ENCODE assay signal across 15 mouse cellular contexts in the genomic region with DNA sequence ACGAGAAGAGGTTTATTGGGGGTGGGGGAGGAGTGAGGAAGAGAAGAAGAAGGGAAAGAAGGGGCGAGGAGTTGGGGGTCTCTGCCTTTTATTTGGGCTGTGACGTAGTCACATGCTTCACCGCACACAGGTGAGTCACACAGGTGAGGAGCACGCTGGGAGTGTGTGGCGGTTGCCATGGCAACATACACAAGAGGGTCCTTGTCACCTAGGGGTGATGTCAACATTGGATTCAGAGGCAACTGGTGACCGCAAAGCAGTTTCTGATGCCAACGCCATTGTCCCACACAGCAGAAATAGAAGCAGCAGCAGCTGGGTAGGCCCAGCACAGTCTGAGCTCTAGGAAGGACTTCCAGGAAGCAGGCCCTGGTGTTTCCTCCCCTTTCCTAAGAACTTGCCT.
"Had no signal": no experiment of that assay in that cellular context is flagged by ENCODE, and none has a peak within 500 bp of the region (broad histone marks: within the 10 kb centered on the region; RNA-seq: fewer than 3 reads in every experiment).

No protein-coding gene starts in this region.

- H3K36me3 ChIP-seq: limb, embryonic 13.5 days; midbrain, embryonic 12.5 days; neural tube, embryonic 12.5 days had no signal

- H3K9ac ChIP-seq: limb, embryonic 13.5 days; liver, embryonic 14.5 days; midbrain, embryonic 12.5 days; neural tube, embryonic 12.5 days had no signal

- H3K27ac ChIP-seq: kidney, postnatal 0 days; limb, embryonic 13.5 days; liver, embryonic 14.5 days; macrophage; midbrain, embryonic 12.5 days; neural tube, embryonic 12.5 days had no signal

- H3K4me2 ChIP-seq: limb, embryonic 13.5 days; midbrain, embryonic 12.5 days; neural tube, embryonic 12.5 days had no signal

- DNase-seq: kidney, adult 11 months; kidney, adult 9 months; kidney, postnatal 36 days; layer of hippocampus, adult 9-11 months; left cerebral cortex, postnatal 4 days; thymus, adult 18-20 months; thymus, postnatal 25 days had no signal

- H3K4me3 ChIP-seq: limb, embryonic 13.5 days; megakaryocyte, embryonic 14.5 days; midbrain, embryonic 12.5 days; neural tube, embryonic 12.5 days had no signal

- H3K4me1 ChIP-seq: limb, embryonic 13.5 days; megakaryocyte, embryonic 14.5 days; midbrain, embryonic 12.5 days; neural tube, embryonic 12.5 days had no signal

- H3K27me3 ChIP-seq: limb, embryonic 13.5 days; midbrain, embryonic 12.5 days; neural tube, embryonic 12.5 days had no signal

- H3K9me3 ChIP-seq: limb, embryonic 13.5 days; megakaryocyte, embryonic 14.5 days; midbrain, embryonic 12.5 days; neural tube, embryonic 12.5 days had no signal

- ATAC-seq: inflammation-experienced regulatory T-cells, adult 6 months had no signal
